Comparison of ENCODE assay signal across 24 mouse cellular contexts in genomic region chr6:127924750-127925149, GRCm38 (mm10). TPM values are rescaled to one million over a fixed set of nuclear protein-coding genes. Genes with fewer than 3 reads are reported as not detected.
A peak's percentile ranks its signal among the peaks of the same experiment; 100 is the strongest.
DNase-seq lines count a peak whose midpoint lies in the region; ATAC-seq and TF ChIP-seq lines count a peak whose summit lies in the region.
"Had no signal": no experiment of that assay in that cellular context is flagged by ENCODE, and none has a peak within 500 bp of the region (broad histone marks: within the 10 kb centered on the region; RNA-seq: fewer than 3 reads in every experiment).

No protein-coding gene starts in this region.

- H3K27ac ChIP-seq in hindbrain, postnatal 0 days, result no peak overlapping the region
- H3K27ac ChIP-seq in hindbrain, embryonic 10.5 days, result no peak overlapping the region
- H3K27ac ChIP-seq: forebrain, embryonic 13.5 days; hindbrain, embryonic 12.5 days; limb, embryonic 15.5 days had no signal

- H3K4me3 ChIP-seq in hindbrain, postnatal 0 days (ENCODE audit: low read length), result no peak overlapping the region
- H3K4me3 ChIP-seq in hindbrain, embryonic 10.5 days, result no peak overlapping the region
- H3K4me3 ChIP-seq: erythroblast, embryonic 14.5 days; forebrain, embryonic 13.5 days; hindbrain, embryonic 12.5 days; limb, embryonic 15.5 days; myocyte had no signal

- no peaks in the 10 kb centered on the region for H3K36me3 ChIP-seq in hindbrain, postnatal 0 days (ENCODE audit: insufficient read depth, low read length)
- H3K36me3 ChIP-seq in hindbrain, embryonic 10.5 days, result no peaks in the 10 kb centered on the region

- H3K9me3 ChIP-seq in hindbrain, postnatal 0 days (ENCODE audit: low read length), result no peaks in the 10 kb centered on the region
- H3K9me3 ChIP-seq in hindbrain, embryonic 10.5 days, result no peaks in the 10 kb centered on the region
- H3K9me3 ChIP-seq: forebrain, embryonic 13.5 days; hindbrain, embryonic 12.5 days; limb, embryonic 15.5 days had no signal

- peak; percentile 2 for DNase-seq in adrenal gland, postnatal 14 days
- DNase-seq in adrenal gland, postnatal 4 days (ENCODE audit: low spot score in 2 of 2), result no peak
- DNase-seq in hindbrain, postnatal 0 days (ENCODE audit: low spot score), result no peak
- DNase-seq in hindbrain, embryonic 10.5 days (ENCODE audit: low spot score), result no peak
- DNase-seq in right cerebral cortex, postnatal 10 days (ENCODE audit: low spot score in 2 of 2), result peak; percentile 60 to 65
- no peak for DNase-seq in right cerebral cortex, postnatal 14 days
- DNase-seq in retina, postnatal 1 day, result peak; percentile 72
- DNase-seq: adrenal gland, adult 2 months; heart, postnatal 10 days; kidney, adult 2 months; kidney, postnatal 14 days; lung, postnatal 10 days; midbrain, embryonic 14.5 days; spleen, adult 18-20 months had no signal

- TF ChIP-seq CTCF in hindbrain, postnatal 0 days (IDR thresholded peaks at IDR 0.05; ENCODE audit: low read depth), result no peak

- ATAC-seq in hindbrain, postnatal 0 days, result 0 out of 2 replicates have a peak, but pooled peaks have one; percentile 25
- ATAC-seq in megakaryocyte, adult 5-6 weeks (ENCODE audit: poor library complexity, severe bottlenecking), result no peak
- ATAC-seq: forebrain, embryonic 13.5 days; inflammation-experienced regulatory T-cells, adult 6 months had no signal

- 64% methylated on average over 6 of the region's 6 CpGs for WGBS in hindbrain, postnatal 0 days
- WGBS in hindbrain, embryonic 10.5 days, result 78% methylated on average over 6 of the region's 6 CpGs

- H3K27me3 ChIP-seq in hindbrain, postnatal 0 days (ENCODE audit: insufficient read depth, low read length), result no peaks in the 10 kb centered on the region
- H3K27me3 ChIP-seq in hindbrain, embryonic 10.5 days (ENCODE audit: insufficient read depth, poor library complexity, severe bottlenecking), result peaks cover 22% of the 10 kb centered on the region; the same call in 1 of the 2 replicates
- H3K27me3 ChIP-seq: forebrain, embryonic 13.5 days; hindbrain, embryonic 12.5 days; limb, embryonic 15.5 days had no signal

- H3K4me1 ChIP-seq in hindbrain, postnatal 0 days (ENCODE audit: insufficient read depth, low read length), result 0 out of 2 replicates have a peak, but pooled peaks cover 4% of the 10 kb centered on the region
- peaks cover 16% of the 10 kb centered on the region for H3K4me1 ChIP-seq in hindbrain, embryonic 10.5 days (replicated peaks)

- H3K4me2 ChIP-seq in hindbrain, postnatal 0 days (ENCODE audit: low read depth, low read length), result no peak overlapping the region
- H3K4me2 ChIP-seq: forebrain, embryonic 13.5 days; heart, embryonic 11.5 days; hindbrain, embryonic 12.5 days; limb, embryonic 15.5 days had no signal

- no peak overlapping the region for H3K9ac ChIP-seq in hindbrain, postnatal 0 days (replicated peaks; ENCODE audit: low read length)
- H3K9ac ChIP-seq: forebrain, embryonic 13.5 days; hindbrain, embryonic 12.5 days; limb, embryonic 15.5 days had no signal

RNA-seq across cellular contexts. Expression of gene Tspan11, which starts 37.4 kb away (rescaled TPM):
- total RNA-seq in adrenal gland, postnatal 14 days (2021), result 4.5 and 5.2 TPM in 2 replicates
- total RNA-seq in adrenal gland, postnatal 4 days (2021), result 1 to 10 TPM; 9.5 TPM
- total RNA-seq in hindbrain, postnatal 0 days (2014; rRNA removed), result 3.5 and 5.6 TPM in 2 replicates
- 3.6 and 4.4 TPM in 2 replicates for polyA plus RNA-seq in hindbrain, postnatal 0 days (2015; fragmentation: Nextera tagmentation; extraction: Ambion mirVana)
- polyA plus RNA-seq in hindbrain, embryonic 10.5 days (2016; fragmentation: Nextera tagmentation; extraction: Ambion mirVana), result 6.8 and 15.4 TPM in 2 replicates
- total RNA-seq in megakaryocyte, adult 5-6 weeks (2015), result not detected in 2 replicates
- not detected in 2 replicates for total RNA-seq in megakaryocyte, adult 5-6 weeks (2017)
- total RNA-seq: granulocyte monocyte progenitor cell, adult 5-6 weeks; megakaryocyte progenitor cell, adult 5-6 weeks had no signal
- polyA plus RNA-seq: erythroblast, embryonic 14.5 days; inflammation-experienced regulatory T-cells, adult 6 months had no signal

Comparison
In these comparisons a context has a peak if more than half of its experiments do, and no peak if none do; other contexts are left out.
1. DNase-seq: peak in adrenal gland, postnatal 14 days (single experiment), right cerebral cortex, postnatal 10 days (2 of 2) and retina, postnatal 1 day (single experiment); none in adrenal gland, postnatal 4 days (0 of 2), hindbrain, postnatal 0 days (single experiment), hindbrain, embryonic 10.5 days (single experiment) and right cerebral cortex, postnatal 14 days (single experiment).